Mouse (Mus musculus) limb, embryonic 14.5 days (tissue): ENCODE data around the gene Tubgcp6. TPM values are rescaled to one million over a fixed set of nuclear protein-coding genes. Genes with fewer than 3 reads are reported as not detected.

ENCODE experiments used
- ATAC-seq: fragments of 200-750 bp; cut with Nextera tagmentation; 2 replicates; pipeline ENCODE4 v1.8.0; 2017; ENCODE audit warnings: low read depth, moderate number of reproducible peaks, moderate TSS enrichment; ENCODE audit not compliant: low FRiP score
- DNase-seq: peaks from one replicate; pipeline ENCODE4 v3.0.0-alpha.2; 2015; ENCODE audit warnings: low spot score
- H3K27ac ChIP-seq: fragments of 300-500 bp; sonication (generic); replicated peaks from 2 replicates; pipeline ENCODE4 v1.5.1; 2014; ENCODE audit warnings: low read depth, mild to moderate bottlenecking, low read length, moderate library complexity, mixed read lengths
- H3K27me3 ChIP-seq: fragments of 300-500 bp; sonication (generic); 2 replicates; pipeline ENCODE4 v1.6.1; 2014; ENCODE audit warnings: low read length, mixed read lengths; ENCODE audit not compliant: control insufficient read depth, insufficient read depth
- H3K36me3 ChIP-seq: fragments of 300-500 bp; sonication (generic); 2 replicates; pipeline ENCODE4 v1.6.1; 2014; ENCODE audit warnings: mild to moderate bottlenecking, low read length, moderate library complexity, mixed read lengths; ENCODE audit not compliant: control insufficient read depth, insufficient read depth
- H3K4me1 ChIP-seq: fragments of 300-500 bp; sonication (generic); 2 replicates; pipeline ENCODE4 v1.6.1; 2014; ENCODE audit warnings: antibody characterized with exemption, low read length, mixed read lengths; ENCODE audit not compliant: control insufficient read depth, insufficient read depth
- H3K4me2 ChIP-seq: fragments of 300-500 bp; sonication (generic); replicated peaks from 2 replicates; pipeline ENCODE4 v1.6.1; 2014; ENCODE audit warnings: low read depth, mild to moderate bottlenecking, low read length, moderate library complexity; ENCODE audit not compliant: severe bottlenecking
- H3K4me3 ChIP-seq: fragments of 300-500 bp; sonication (generic); replicated peaks from 2 replicates; pipeline ENCODE4 v1.5.1; 2014; ENCODE audit warnings: low read length
- H3K9ac ChIP-seq: fragments of 300-500 bp; sonication (generic); 2 replicates; pipeline ENCODE4 v1.6.1; 2014; ENCODE audit warnings: mild to moderate bottlenecking, low read depth, low read length, moderate library complexity; ENCODE audit not compliant: severe bottlenecking
- H3K9me3 ChIP-seq: fragments of 300-500 bp; sonication (generic); 2 replicates; pipeline ENCODE4 v1.6.1; 2016; ENCODE audit warnings: low read length; ENCODE audit not compliant: control insufficient read depth
- POLR2A ChIP-seq: fragments of 200-500 bp; IDR thresholded peaks from 2 replicates; pipeline ENCODE4 v1.8.0; 2012; ENCODE audit warnings: inconsistent platforms, mild to moderate bottlenecking, moderate library complexity, borderline replicate concordance; ENCODE audit not compliant: insufficient read depth, insufficient read length; ENCODE audit errors: extremely low read depth
- WGBS: fragments of 180-500 bp; shearing (Covaris S2); extraction: QIAGEN DNeasy Blood & Tissue Kit; methylation state at CpG from one replicate; pipeline ENCODE4 v1.1.7; 2014; 5-methylcytosine and 5-hydroxymethylcytosine counted together
- polyA plus RNA-seq, 2 experiments: library from polyadenylated mRNA; depleted of rRNA in 1 of 2; stranded (reverse) in 1 of 2; unstranded in 1 of 2; fragments of >200 nt; fragmentation: Nextera tagmentation in 1 of 2; extraction: Ambion mirVana in 1 of 2; gene quantifications; 2 replicates each; pipeline versions ENCODE4 v1.2.1 to v1.2.3; 2012 to 2014

Tubgcp6 gene
- polyA plus RNA-seq, 2 experiments, result 17.2 to 36.8 TPM

DNA sequence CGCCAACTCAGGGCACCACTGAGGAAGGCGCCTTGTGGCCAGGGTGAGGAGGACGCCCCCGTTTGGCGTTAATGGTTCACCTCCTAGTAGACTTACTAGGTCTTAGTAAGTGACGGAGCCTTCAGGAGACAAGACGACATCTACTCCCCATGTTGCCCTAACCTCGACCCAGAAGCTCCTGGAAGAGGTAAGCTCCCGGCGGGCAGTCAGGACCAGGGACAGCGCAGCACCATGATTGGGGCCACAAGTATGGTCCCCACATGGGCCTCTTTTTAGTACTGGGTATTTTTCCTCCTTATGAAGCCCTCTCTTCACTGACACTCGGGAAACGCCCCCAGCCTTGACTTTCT is 27.1 kb upstream of the Tubgcp6 start:
- H3K9ac ChIP-seq, result peak overlapping the region; percentile 56
- peak overlapping the region; percentile 98 for H3K4me2 ChIP-seq
- WGBS, result 1% methylated on average over 13 of the region's 13 CpGs
- peak; percentile 61 for DNase-seq
- H3K4me1 ChIP-seq, result peaks cover 24% of the 10 kb centered on the region
- no peaks in the 10 kb centered on the region for H3K9me3 ChIP-seq
- no peak overlapping the region for H3K27ac ChIP-seq
- H3K4me3 ChIP-seq, result peak overlapping the region; percentile 62
- peaks cover 26% of the 10 kb centered on the region for H3K27me3 ChIP-seq
- peaks cover 16% of the 10 kb centered on the region for H3K36me3 ChIP-seq
- ATAC-seq, result no peak
- no peak for TF ChIP-seq POLR2A

DNA sequence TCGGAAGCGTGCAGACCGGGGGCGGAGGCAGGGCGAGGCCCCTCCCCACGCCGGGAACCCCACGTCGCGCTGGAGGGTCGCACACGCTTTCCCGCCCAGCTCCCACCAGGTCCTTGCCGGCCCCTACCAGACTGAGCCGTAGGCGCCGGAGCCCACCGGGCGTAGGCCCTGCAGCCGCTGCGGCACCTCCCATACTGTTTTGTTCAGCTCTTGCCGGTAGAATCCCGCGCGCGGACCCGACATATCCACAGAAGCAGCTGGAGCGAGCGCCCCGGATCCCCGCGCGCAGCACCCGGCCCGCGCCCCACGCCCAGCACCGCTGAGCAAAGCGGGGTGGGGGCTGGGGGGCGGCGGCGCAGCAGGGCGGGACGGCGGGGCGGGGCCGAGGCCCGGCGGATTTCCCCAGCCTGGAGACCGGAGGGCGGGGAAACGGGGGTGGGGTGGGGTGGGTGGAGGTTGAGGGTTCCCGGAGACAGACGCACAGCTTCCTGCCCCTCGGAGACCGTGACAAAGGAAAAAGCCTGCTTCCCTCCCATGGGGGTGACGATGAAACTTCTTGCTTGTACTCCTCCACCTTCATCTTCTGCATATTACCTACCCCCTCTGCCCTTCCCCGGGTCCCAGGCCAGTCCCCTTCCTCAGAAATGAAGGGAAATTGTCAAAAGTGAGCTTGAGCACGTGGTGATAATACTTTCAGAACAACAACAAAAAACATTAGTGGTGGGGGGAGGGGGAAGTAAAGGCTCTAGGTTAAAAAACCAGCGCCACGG is 26.5 kb upstream of the Tubgcp6 start, which contains the start of gene Mapk11:
TSS of gene Mapk11 (minus strand) at position 358 of the 770 bp plus-strand sequence.
- no peak for DNase-seq
- 0 out of 2 replicates have a peak within 1 kb of the TSS, but pooled peaks have one; percentile 19 for H3K27ac ChIP-seq
- H3K4me1 ChIP-seq, result peaks cover 24% of the 10 kb centered on the region

DNA sequence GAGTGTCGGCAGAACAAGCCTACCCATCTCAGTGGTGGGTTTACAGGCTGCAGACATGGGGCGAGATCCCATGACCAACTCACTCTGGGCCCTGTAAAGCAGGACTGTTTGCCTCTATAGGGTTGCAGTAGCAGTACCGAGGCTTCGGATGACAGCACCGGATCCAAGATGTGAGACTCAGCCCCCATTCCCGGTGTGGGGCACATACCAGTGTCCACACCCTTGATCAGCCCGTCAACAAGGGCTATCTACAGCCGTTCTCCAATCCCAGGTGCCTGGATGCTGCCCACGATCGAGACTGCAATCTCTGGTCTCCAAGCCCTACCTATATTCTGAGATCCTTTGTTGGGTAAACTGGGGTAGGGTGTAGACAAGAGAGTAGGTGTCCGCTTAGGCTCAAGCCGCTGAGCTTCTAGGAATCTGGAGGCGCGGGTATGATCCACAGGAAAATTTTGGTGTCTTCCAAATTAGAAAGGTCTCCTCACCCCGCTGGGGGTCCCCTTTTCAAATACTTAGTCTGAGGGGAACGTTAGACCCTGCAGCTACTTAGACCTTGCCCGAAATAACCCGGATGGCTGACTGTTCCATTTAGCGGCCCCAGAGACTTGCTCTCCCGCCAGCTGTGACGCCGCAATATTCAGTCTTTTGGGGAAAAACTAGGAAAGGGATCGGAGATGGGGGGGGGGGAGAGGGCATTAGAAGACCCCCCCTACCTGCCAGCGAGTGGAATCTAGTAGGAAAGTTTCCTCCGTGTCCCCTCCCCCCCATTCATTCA is 25.8 kb upstream of the Tubgcp6 start:
- 0 out of 2 replicates have a peak overlapping the region, but pooled peaks have one; percentile 19 for H3K27ac ChIP-seq
- ATAC-seq, result no peak
- DNase-seq, result no peak
- H3K9me3 ChIP-seq, result no peaks in the 10 kb centered on the region
- H3K27me3 ChIP-seq, result peaks cover 26% of the 10 kb centered on the region
- peak overlapping the region; percentile 56 for H3K9ac ChIP-seq
- no peak for TF ChIP-seq POLR2A
- peaks cover 3% of the 10 kb centered on the region; the same call in 1 of the 2 replicates for H3K36me3 ChIP-seq
- peaks cover 24% of the 10 kb centered on the region for H3K4me1 ChIP-seq
- WGBS, result 7% methylated on average over 24 of the region's 25 CpGs
- peak overlapping the region; percentile 62 for H3K4me3 ChIP-seq
- peak overlapping the region; percentile 98 for H3K4me2 ChIP-seq

More for the DNA sequence above, 26.5 kb upstream of the Tubgcp6 start, which contains the start of gene Mapk11:
- peaks cover 10% of the 10 kb centered on the region for H3K36me3 ChIP-seq
- H3K9ac ChIP-seq, result peak within 1 kb of the TSS; percentile 56
- peak within 1 kb of the TSS; percentile 62 for H3K4me3 ChIP-seq
- peak; percentile 64 for ATAC-seq
- under 1% methylated on average over 41 of the region's 61 CpGs for WGBS
- TF ChIP-seq POLR2A, result no peak
- H3K27me3 ChIP-seq, result peaks cover 26% of the 10 kb centered on the region
- H3K4me2 ChIP-seq, result peak within 1 kb of the TSS; percentile 98
- H3K9me3 ChIP-seq, result no peaks in the 10 kb centered on the region

DNA sequence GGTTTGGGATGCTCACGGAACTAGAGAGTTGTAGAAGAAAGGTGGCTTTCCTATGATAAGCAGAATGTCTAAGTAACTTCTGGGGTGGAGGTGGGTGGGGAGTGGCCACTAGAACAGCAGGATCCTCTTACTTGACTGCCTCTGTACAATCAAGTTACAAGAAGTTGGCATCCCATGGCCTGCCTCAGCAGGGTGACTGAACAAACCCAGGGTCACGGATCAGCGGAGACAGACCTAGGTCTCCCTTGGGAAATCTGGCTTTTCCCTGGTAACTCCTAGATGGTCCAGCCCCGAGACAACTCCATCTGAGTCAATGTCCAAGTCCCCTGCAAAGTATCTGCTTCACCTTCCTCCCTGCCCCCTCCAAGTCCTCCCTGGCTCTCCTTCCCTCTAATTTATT is 25.0 kb upstream of the Tubgcp6 start:
- ATAC-seq, result no peak
- H3K27ac ChIP-seq, result no peak overlapping the region
- 65% methylated on average over 4 of the region's 4 CpGs for WGBS
- peaks cover 24% of the 10 kb centered on the region for H3K4me1 ChIP-seq
- peaks cover 26% of the 10 kb centered on the region for H3K27me3 ChIP-seq
- no peak overlapping the region for H3K4me3 ChIP-seq
- no peaks in the 10 kb centered on the region for H3K36me3 ChIP-seq
- no peak for DNase-seq
- no peak for TF ChIP-seq POLR2A
- no peaks in the 10 kb centered on the region for H3K9me3 ChIP-seq
- H3K9ac ChIP-seq, result no peak overlapping the region
- H3K4me2 ChIP-seq, result peak overlapping the region; percentile 98; the same call in 1 of the 2 replicates

DNA sequence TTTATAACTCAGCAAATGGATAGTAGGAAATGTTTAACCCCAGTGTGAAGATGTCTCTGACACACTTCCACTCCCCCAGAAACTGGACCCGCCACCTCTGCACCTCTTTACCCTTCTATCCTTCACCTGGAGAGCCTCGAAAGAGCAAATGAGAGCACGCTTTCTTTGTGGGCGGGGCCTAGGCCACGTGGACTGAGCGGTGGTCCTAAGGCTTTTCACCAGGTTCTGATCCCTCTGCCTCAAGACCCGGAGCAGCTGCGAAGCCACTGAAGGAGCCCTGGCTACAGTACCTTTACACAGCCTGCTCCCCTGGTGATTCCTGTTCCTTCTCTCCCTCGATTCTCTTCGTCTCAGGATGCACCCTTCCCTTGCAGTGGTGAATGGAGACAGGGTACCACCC is 24.5 kb upstream of the Tubgcp6 start:
- Histone ChIP-seq H3K9ac (no peak overlapping the region), H3K36me3 (no peaks in the 10 kb centered on the region), H3K4me2 (peak overlapping the region; percentile 57; the same call in 1 of the 2 replicates), H3K27ac (no peak overlapping the region), H3K4me1 (peaks cover 24% of the 10 kb centered on the region), H3K27me3 (peaks cover 26% of the 10 kb centered on the region), H3K4me3 (no peak overlapping the region), H3K9me3 (no peaks in the 10 kb centered on the region)
- DNase-seq (no peak), ATAC-seq (no peak)
- 22% methylated on average over 10 of the region's 10 CpGs for WGBS
- no peak for TF ChIP-seq POLR2A
